Mouse (Mus musculus) erythroblast, embryonic 14.5 days (primary cell): ENCODE data around the gene Mrtfb.

ENCODE experiments used
- GATA1 ChIP-seq: IDR thresholded peaks from 2 replicates; pipeline ENCODE4 v1.6.1; 2012; ENCODE audit warnings: low read length, inconsistent platforms, mixed read lengths
- TAL1 ChIP-seq: IDR thresholded peaks from 3 replicates; pipeline ENCODE4 v1.6.1; 2012; ENCODE audit warnings: low read length, inconsistent platforms, mixed read lengths

GRCm38 (mm10) chr16:13437037-13437769 lies 180.9 kb downstream of the Mrtfb start:
- TF ChIP-seq TAL1: no peak
- TF ChIP-seq GATA1: no peak
